Mouse (Mus musculus) left cerebral cortex, postnatal 4 days (tissue): ENCODE measurements at regions not wholly inside any gene's neighbourhood (a gene's known extent, or its start where the extent isn't known, plus 50 kb on each side); places are given as distances from the start of the nearest gene placed in this dataset.
A peak's percentile ranks its signal among the peaks of the same experiment; 100 is the strongest.

Experiments used
- DNase-seq: peaks from one replicate; pipeline ENCODE4 v3.0.0-alpha.2; 2022
- intact Hi-C: fragments of 180-260 bp; cut with DNase I; formaldehyde crosslinking; loops from one replicate; pipeline ENCODE4 v1.15.1; 2025

GRCm38 (mm10) chr1:95762244-95762643 lies 94.9 kb upstream of the St8sia4 start:
- intact Hi-C loops, result no loop called here

GRCm38 (mm10) chr1:95754071-95754915 lies 86.9 kb upstream of the St8sia4 start:
- DNase-seq, result peak; percentile 0
- intact Hi-C loops, result no loop called here

More at GRCm38 (mm10) chr1:95762244-95762643, 94.9 kb upstream of the St8sia4 start:
- peak; percentile 66 for DNase-seq

GRCm38 (mm10) chr1:95753517-95753916 lies 86.1 kb upstream of the St8sia4 start:
- intact Hi-C loops, result no loop called here
- no peak for DNase-seq

- intact Hi-C loops, result no loop called here
- DNase-seq, result no peak
Observed at GRCm38 (mm10) chr1:95748940-95749339, 81.6 kb upstream of the St8sia4 start.

- no peak for DNase-seq
- intact Hi-C loops, result no loop called here
Observed at GRCm38 (mm10) chr1:95747287-95747686, 79.9 kb upstream of the St8sia4 start.

GRCm38 (mm10) chr1:95744446-95744845 lies 77.1 kb upstream of the St8sia4 start:
- intact Hi-C loops, result no loop called here
- DNase-seq, result no peak

- no peak for DNase-seq
- intact Hi-C loops, result no loop called here
Observed at GRCm38 (mm10) chr1:95743334-95743733, 76.0 kb upstream of the St8sia4 start.

GRCm38 (mm10) chr1:95719449-95719848 lies 52.1 kb upstream of the St8sia4 start:
- DNase-seq, result no peak
- intact Hi-C loops, result no loop called here

GRCm38 (mm10) chr1:95718794-95719193 lies 51.4 kb upstream of the St8sia4 start:
- no peak for DNase-seq
- intact Hi-C loops, result no loop called here
